Mouse (Mus musculus) liver, adult 2 months (tissue): Measurements from ENCODE around the gene Adamts16. TPM values are rescaled to one million over a fixed set of nuclear protein-coding genes. Genes with fewer than 3 reads are reported as not detected.
A peak's percentile ranks its signal among the peaks of the same experiment; 100 is the strongest.
"Not testable (repeated sequence)": the region's sequence is repeated elsewhere in the genome, so short reads cannot be mapped to it uniquely, and the experiment has no call there.

Source experiments
- DNase-seq: peaks from one replicate; pipeline ENCODE4 v3.0.0-alpha.2; 2011; ENCODE audit warnings: low read depth, low spot score; ENCODE audit errors: extremely low read depth
- H3K27ac ChIP-seq: fragments of 200-500 bp; replicated peaks from 2 replicates; pipeline ENCODE4 v1.5.1; 2012; ENCODE audit warnings: low read depth, mild to moderate bottlenecking, control low read depth, inconsistent platforms, low read length; ENCODE audit not compliant: insufficient read depth
- H3K27me3 ChIP-seq: fragments of 200-500 bp; 2 replicates; pipeline ENCODE4 v1.6.1; 2012; ENCODE audit warnings: mild to moderate bottlenecking, moderate library complexity, low read length, inconsistent platforms; ENCODE audit not compliant: control insufficient read depth, insufficient read depth
- H3K36me3 ChIP-seq: fragments of 200-500 bp; 2 replicates; pipeline ENCODE4 v1.6.1; 2012; ENCODE audit warnings: low read length, inconsistent platforms; ENCODE audit not compliant: control insufficient read depth, insufficient read depth
- H3K4me1 ChIP-seq: fragments of 200-500 bp; 2 replicates; pipeline ENCODE4 v1.6.1; 2011; ENCODE audit warnings: low read length; ENCODE audit not compliant: control insufficient read depth, insufficient read depth
- H3K4me3 ChIP-seq: fragments of 200-500 bp; 2 replicates; pipeline ENCODE4 v1.5.1; 2011; ENCODE audit warnings: low read depth, mild to moderate bottlenecking, control low read depth, low read length, moderate library complexity; ENCODE audit not compliant: insufficient read depth
- H3K79me2 ChIP-seq: fragments of 200-500 bp; 2 replicates; pipeline ENCODE4 v1.6.1; 2012; ENCODE audit warnings: inconsistent platforms, mild to moderate bottlenecking, low read length, moderate library complexity; ENCODE audit not compliant: control insufficient read depth, insufficient read depth
- H3K9ac ChIP-seq: fragments of 200-500 bp; 2 replicates; pipeline ENCODE4 v1.6.1; 2012; ENCODE audit warnings: low read depth, mild to moderate bottlenecking, control low read depth, inconsistent platforms, low read length
- CTCF ChIP-seq: fragments of 200-500 bp; IDR thresholded peaks from 2 replicates; pipeline ENCODE4 v1.5.1; 2011; ENCODE audit warnings: low read depth, low read length, control low read depth
- POLR2A ChIP-seq: fragments of 200-500 bp; IDR thresholded peaks from 2 replicates; pipeline ENCODE4 v1.6.1; 2011; ENCODE audit warnings: low read length, control low read depth; ENCODE audit not compliant: insufficient read depth; ENCODE audit errors: extremely low read depth
- WGBS: fragments of 180-500 bp; shearing (Covaris S2); methylation state at CpG from one replicate; pipeline ENCODE4 v1.1.7; 2018; 5-methylcytosine and 5-hydroxymethylcytosine counted together
- polyA plus RNA-seq: library from polyadenylated mRNA; depleted of rRNA; stranded (reverse); fragments of >200 nt; gene quantifications from 2 replicates; pipeline ENCODE4 v1.2.3, GENCODE M21; 2012
- total RNA-seq: library from RNA; depleted of rRNA; stranded (reverse); fragments of >200 nt; gene quantifications from 2 replicates; pipeline ENCODE4 v1.2.3, GENCODE M21; 2014

Gene Adamts16
- total and polyA plus RNA-seq, 2 experiments, result 0.04 TPM; not detected in 1

- no peaks in the 10 kb centered on the region for H3K36me3 ChIP-seq
- 79% methylated on average over 1 of the region's 1 CpGs for WGBS
These were observed 35.9 kb upstream of the Adamts16 start for GRCm38 (mm10) chr13:70877550-70877913.

GRCm38 (mm10) chr13:70876648-70877549, 35.3 kb upstream of the Adamts16 start:
- Histone ChIP-seq H3K79me2 (no peaks in the 10 kb centered on the region), H3K36me3 (no peaks in the 10 kb centered on the region), H3K4me1 (peaks cover 6% of the 10 kb centered on the region; the same call in 1 of the 2 replicates), H3K9ac (no peak overlapping the region), H3K27ac (no peak overlapping the region), H3K4me3 (no peak overlapping the region), H3K27me3 (no peaks in the 10 kb centered on the region)
- WGBS, result 81% methylated on average over 10 of the region's 10 CpGs
- no peak for TF ChIP-seq CTCF
- no peak for TF ChIP-seq POLR2A
- DNase-seq, result no peak

More at GRCm38 (mm10) chr13:70877550-70877913, 35.9 kb upstream of the Adamts16 start:
- no peak for DNase-seq
- Histone ChIP-seq H3K9ac (no peak overlapping the region), H3K4me1 (peaks cover 6% of the 10 kb centered on the region; the same call in 1 of the 2 replicates), H3K4me3 (no peak overlapping the region), H3K79me2 (no peaks in the 10 kb centered on the region), H3K27ac (no peak overlapping the region), H3K27me3 (no peaks in the 10 kb centered on the region)
- TF ChIP-seq CTCF (no peak), POLR2A (no peak)

GRCm38 (mm10) chr13:70875411-70875949, 33.9 kb upstream of the Adamts16 start:
- whole genome bisulfite sequencing, result 73% methylated on average over 4 of the region's 4 CpGs
- Histone ChIP-seq H3K4me1 (no peaks in the 10 kb centered on the region), H3K27ac (no peak overlapping the region), H3K9ac (no peak overlapping the region), H3K79me2 (no peaks in the 10 kb centered on the region), H3K4me3 (no peak overlapping the region), H3K36me3 (no peaks in the 10 kb centered on the region), H3K27me3 (no peaks in the 10 kb centered on the region)
- TF ChIP-seq POLR2A (no peak), CTCF (no peak)
- DNase-seq, result peak; percentile 15

GRCm38 (mm10) chr13:70874741-70875140, 33.1 kb upstream of the Adamts16 start:
- Histone ChIP-seq H3K4me1 (no peaks in the 10 kb centered on the region), H3K27me3 (no peaks in the 10 kb centered on the region), H3K4me3 (no peak overlapping the region), H3K9ac (no peak overlapping the region), H3K79me2 (no peaks in the 10 kb centered on the region), H3K36me3 (no peaks in the 10 kb centered on the region), H3K27ac (no peak overlapping the region)
- no peak for TF ChIP-seq POLR2A
- TF ChIP-seq CTCF, result no peak
- DNase-seq, result peak; percentile 7

- not testable (repeated sequence) for H3K27ac ChIP-seq, H3K36me3 ChIP-seq, H3K27me3 ChIP-seq, H3K79me2 ChIP-seq, H3K4me1 ChIP-seq, H3K4me3 ChIP-seq, DNase-seq, H3K9ac ChIP-seq
- WGBS, result 59% methylated on average over 13 of the region's 13 CpGs
These were observed 32.2 kb upstream of the Adamts16 start for GRCm38 (mm10) chr13:70873851-70874250.

- no peak overlapping the region for H3K9ac ChIP-seq
- no peak overlapping the region for H3K4me3 ChIP-seq
- TF ChIP-seq POLR2A, result no peak
- no peak for TF ChIP-seq CTCF
- no peaks in the 10 kb centered on the region for H3K27me3 ChIP-seq
- DNase-seq, result no peak
- H3K4me1 ChIP-seq, result peaks cover 11% of the 10 kb centered on the region
- 87% methylated on average over 3 of the region's 3 CpGs for WGBS
- H3K27ac ChIP-seq, result no peak overlapping the region
- no peaks in the 10 kb centered on the region for H3K36me3 ChIP-seq
- no peaks in the 10 kb centered on the region for H3K79me2 ChIP-seq
These were observed 29.4 kb upstream of the Adamts16 start for GRCm38 (mm10) chr13:70871049-70871448.
